Mouse (Mus musculus) neural tube, embryonic 10.5 days (tissue): ENCODE measurements around the gene Suv39h2.

ENCODE experiments used
- DNase-seq: peaks from one replicate; pipeline ENCODE4 v3.0.0-alpha.2; 2017; ENCODE audit warnings: low spot score; ENCODE audit errors: extremely low spot score

The Suv39h2 gene

DNA sequence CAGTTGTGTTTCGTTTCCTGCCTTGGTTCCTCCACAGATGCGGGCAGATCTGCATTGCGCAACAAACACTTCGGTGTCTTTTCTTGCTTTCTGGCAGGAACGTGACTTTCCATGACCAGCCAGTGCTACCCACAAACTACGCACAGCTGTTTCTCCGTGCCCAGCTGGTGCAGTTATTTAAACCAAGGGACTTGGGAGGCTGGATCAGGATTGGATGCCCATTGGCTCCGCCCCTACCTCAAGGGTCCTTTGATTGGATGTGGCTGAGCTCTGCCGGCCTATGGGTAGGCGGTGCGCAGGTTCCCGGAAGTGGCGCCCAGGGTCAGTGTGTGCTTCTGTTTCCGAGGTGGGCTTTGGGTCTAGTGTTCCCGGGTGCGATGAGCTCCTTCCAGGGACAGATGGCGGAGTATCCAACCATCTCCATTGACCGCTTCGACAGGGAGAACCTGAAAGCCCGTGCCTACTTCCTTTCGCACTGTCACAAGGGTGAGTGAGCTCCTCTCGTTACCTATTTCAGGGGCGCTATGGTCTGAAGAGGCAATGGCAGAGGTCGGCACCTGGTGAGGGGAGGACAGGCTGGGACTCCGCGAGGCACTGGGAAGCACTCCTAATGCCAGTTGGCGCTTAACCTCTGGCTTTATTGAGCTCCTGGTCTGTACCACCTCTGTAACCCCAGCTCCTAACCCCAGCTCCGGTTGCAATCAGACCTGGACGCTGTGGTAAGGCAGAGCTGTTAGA lies 50.8 kb downstream of the Suv39h2 start, which contains the start of gene Dclre1c:
Gene Dclre1c (plus strand): TSS at position 291 of the 738 bp plus-strand sequence.
- peak; percentile 85 for DNase-seq

DNA sequence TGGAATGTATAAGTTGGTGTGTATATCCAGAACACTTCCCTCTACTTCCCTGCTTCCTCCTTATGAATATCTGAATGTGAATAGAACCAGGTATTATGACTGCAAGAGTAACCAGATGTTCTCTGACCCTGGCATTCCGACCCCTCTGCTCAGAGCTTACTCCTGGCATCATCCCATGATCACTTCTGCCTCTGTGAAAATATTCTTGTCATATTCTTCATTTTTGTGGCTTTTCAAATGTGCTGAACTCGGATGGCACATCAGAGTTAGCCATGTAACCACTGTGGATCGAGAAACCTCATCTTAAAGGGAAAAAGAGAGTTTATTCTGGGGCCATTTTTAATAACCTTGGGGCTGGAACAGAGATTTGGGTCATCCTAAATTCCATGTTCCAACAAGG lies 52.3 kb downstream of the Suv39h2 start, which contains the start of gene Meig1:
Gene Meig1 (minus strand): TSS at position 101 of the 400 bp plus-strand sequence.
- no peak for DNase-seq

DNA sequence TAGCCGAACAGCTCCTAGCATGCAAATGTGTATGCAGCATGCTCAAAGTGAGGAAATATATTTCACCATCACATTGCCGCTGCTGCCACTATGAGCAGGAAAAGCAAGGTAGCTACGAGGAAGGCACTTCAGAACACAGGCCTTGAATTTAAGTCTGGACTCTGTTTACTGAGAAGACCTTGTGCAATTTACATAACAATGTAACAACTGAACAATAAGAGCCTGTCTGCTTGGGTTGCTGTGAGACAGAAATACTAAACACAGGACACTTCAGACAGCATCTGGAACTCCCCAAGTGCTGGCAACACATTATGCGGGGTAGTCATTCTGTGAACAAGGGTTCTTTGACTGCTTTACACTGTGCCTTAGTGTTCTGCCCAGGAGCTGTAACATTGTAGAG lies 54.7 kb downstream of the Suv39h2 start:
- DNase-seq, result no peak

DNA sequence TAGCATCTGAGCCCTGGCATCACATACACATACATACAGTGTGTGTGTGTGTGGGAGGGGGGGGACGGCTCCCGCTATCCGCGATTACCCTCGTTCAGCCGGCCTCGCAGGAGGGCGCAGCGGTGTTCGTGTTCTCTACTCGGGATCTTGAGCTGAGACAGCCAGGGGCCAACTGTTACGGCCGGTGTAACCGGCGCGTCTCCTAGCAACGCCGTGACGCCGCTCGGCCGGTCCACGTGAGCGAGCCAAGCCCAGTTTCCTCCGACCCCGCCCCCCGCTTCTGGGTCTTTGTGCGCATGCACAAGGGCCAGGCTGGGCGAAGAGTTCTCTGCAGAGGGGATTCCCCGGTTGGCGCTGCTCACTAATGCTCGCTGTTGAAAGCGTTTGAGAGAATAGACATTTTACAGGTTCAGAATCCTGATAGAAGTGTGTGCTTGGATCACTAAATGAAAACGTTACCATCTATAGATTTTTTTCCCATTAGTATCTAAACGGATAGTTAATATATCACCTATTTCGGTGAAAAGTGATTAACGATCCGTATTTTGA lies 55.9 kb downstream of the Suv39h2 start:
- DNase-seq, result peak; percentile 94

GRCm38 (mm10) chr2:3415676-3416075 lies 59.2 kb downstream of the Suv39h2 start:
- DNase-seq, result no peak

DNA sequence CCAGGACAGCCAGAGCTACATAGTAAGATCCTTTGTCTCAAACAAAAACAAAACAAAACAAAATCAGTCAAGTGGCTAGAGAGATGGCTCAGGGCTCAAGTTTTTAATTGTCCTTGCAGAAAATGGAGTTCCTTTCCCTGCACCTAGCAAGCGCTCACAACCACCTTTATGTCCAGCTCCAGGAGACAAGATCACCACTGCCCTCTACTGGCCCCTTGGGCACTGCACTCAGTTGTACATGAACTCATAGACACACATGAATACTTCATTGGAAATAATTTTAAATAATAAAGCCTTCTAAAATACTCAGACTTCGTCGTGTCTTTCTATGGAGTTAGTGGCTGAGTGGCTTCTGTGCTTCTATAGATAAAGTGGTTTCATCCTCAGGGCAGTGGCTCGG lies 60.6 kb downstream of the Suv39h2 start:
- DNase-seq, result peak; percentile 58

GRCm38 (mm10) chr2:3407756-3408155 lies 67.1 kb downstream of the Suv39h2 start:
- no peak for DNase-seq

DNA sequence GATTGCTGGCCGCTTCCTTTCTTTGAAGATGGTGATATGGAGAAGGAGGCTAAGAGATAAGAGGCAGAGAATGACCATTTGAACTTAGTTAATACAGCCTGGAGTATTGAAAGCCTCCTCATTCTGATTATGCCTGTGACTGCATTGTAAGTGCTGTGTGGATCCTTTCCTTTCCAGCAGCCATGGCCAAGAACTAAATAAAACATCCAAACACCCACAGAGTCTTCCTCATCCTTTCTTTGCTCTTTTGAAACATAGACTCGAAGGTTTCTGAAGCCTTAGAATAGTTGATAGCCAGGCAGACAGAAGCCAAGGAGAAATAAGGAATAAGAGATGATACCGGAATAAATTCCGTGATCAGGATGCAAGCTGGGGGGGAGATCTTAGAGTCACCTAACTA lies 68.8 kb downstream of the Suv39h2 start:
- DNase-seq, result no peak
